Mouse (Mus musculus) MEL (cell line): Measurements from ENCODE around the gene Gnb3.

Experiments used
- POLR2A ChIP-seq, 2 experiments: IDR thresholded peaks; 2 replicates each; pipeline ENCODE4 v1.6.1; 2011 to 2012; ENCODE audit warnings: low read length in 2 of 2, mild to moderate bottlenecking in 2 of 2, control low read depth in 1 of 2, improper control_type of control experiment in 1 of 2, low read depth in 1 of 2, moderate library complexity in 1 of 2; ENCODE audit not compliant: control insufficient read depth in 1 of 2, insufficient read depth in 1 of 2, poor library complexity in 1 of 2
- POLR2AphosphoS2 ChIP-seq: IDR thresholded peaks from 2 replicates; pipeline ENCODE4 v1.6.1; 2011; ENCODE audit warnings: low read length, improper control_type of control experiment

- TF ChIP-seq POLR2AphosphoS2 (no peak), POLR2A (IDR thresholded peaks at IDR 0.05; ENCODE audit: control insufficient read depth in 1 of 2, insufficient read depth in 1 of 2, low read depth in 1 of 2, low read length in 2 of 2, poor library complexity in 1 of 2) (no peak)
Measured at GRCm38 (mm10) chr6:124787722-124788121, 52.4 kb downstream of the Gnb3 start.
